Comparison of ENCODE assay signal across 15 mouse cellular contexts in genomic region chr15:81122535-81122934, GRCm38 (mm10).
A peak's percentile ranks its signal among the peaks of the same experiment; 100 is the strongest.
DNase-seq lines count a peak whose midpoint lies in the region; ATAC-seq and TF ChIP-seq lines count a peak whose summit lies in the region.
"Had no signal": no experiment of that assay in that cellular context is flagged by ENCODE, and none has a peak within 500 bp of the region (broad histone marks: within the 10 kb centered on the region; RNA-seq: fewer than 3 reads in every experiment).

No protein-coding gene starts in this region.

- ATAC-seq in embryonic facial prominence, embryonic 15.5 days (ENCODE audit: insufficient number of reproducible peaks, low FRiP score, low TSS enrichment, low read depth): peak; percentile 39; the same call in 1 of the 2 replicates
- no peak for ATAC-seq in neural tube, embryonic 11.5 days (ENCODE audit: insufficient read depth, low FRiP score, low TSS enrichment)

- no peak for TF ChIP-seq CTCF in brain, embryonic 14.5 days (IDR thresholded peaks at IDR 0.05; ENCODE audit: borderline replicate concordance, extremely low read depth, insufficient read depth, insufficient read length)

- 35% methylated on average over 4 of the region's 4 CpGs for WGBS in embryonic facial prominence, embryonic 15.5 days
- WGBS in neural tube, embryonic 11.5 days: 32% methylated on average over 4 of the region's 4 CpGs

- TF ChIP-seq POLR2A in brain, embryonic 14.5 days (IDR thresholded peaks at IDR 0.05; ENCODE audit: borderline replicate concordance, extremely low read depth, insufficient read depth, insufficient read length, poor library complexity, severe bottlenecking): no peak

- H3K9me3 ChIP-seq in embryonic facial prominence, embryonic 15.5 days (replicated peaks): no peaks in the 10 kb centered on the region
- no peaks in the 10 kb centered on the region for H3K9me3 ChIP-seq in neural tube, embryonic 11.5 days (ENCODE audit: control insufficient read depth, low read length)
- H3K9me3 ChIP-seq: G1E had no signal

- H3K4me3 ChIP-seq in embryonic facial prominence, embryonic 15.5 days (replicated peaks): no peak overlapping the region
- H3K4me3 ChIP-seq in neural tube, embryonic 11.5 days (ENCODE audit: low read depth, low read length): no peak overlapping the region
- H3K4me3 ChIP-seq: left cerebral cortex, adult 2 months had no signal

- no peak overlapping the region for H3K9ac ChIP-seq in embryonic facial prominence, embryonic 15.5 days
- no peak overlapping the region for H3K9ac ChIP-seq in neural tube, embryonic 11.5 days (ENCODE audit: low read length)

- no peaks in the 10 kb centered on the region for H3K36me3 ChIP-seq in embryonic facial prominence, embryonic 15.5 days
- no peaks in the 10 kb centered on the region for H3K36me3 ChIP-seq in neural tube, embryonic 11.5 days (ENCODE audit: control insufficient read depth, insufficient read depth, low read length)
- H3K36me3 ChIP-seq: G1E had no signal

- H3K27me3 ChIP-seq in embryonic facial prominence, embryonic 15.5 days: no peaks in the 10 kb centered on the region
- no peaks in the 10 kb centered on the region for H3K27me3 ChIP-seq in neural tube, embryonic 11.5 days (ENCODE audit: control insufficient read depth, insufficient read depth, low read length)

- H3K27ac ChIP-seq in embryonic facial prominence, embryonic 15.5 days (replicated peaks): no peak overlapping the region
- peak overlapping the region; percentile 34; the same call in 1 of the 2 replicates for H3K27ac ChIP-seq in neural tube, embryonic 11.5 days (ENCODE audit: low read depth, low read length)
- H3K27ac ChIP-seq: left cerebral cortex, adult 2 months had no signal

- peaks cover 3% of the 10 kb centered on the region; the same call in 1 of the 2 replicates for H3K4me1 ChIP-seq in embryonic facial prominence, embryonic 15.5 days
- peaks cover 10% of the 10 kb centered on the region for H3K4me1 ChIP-seq in neural tube, embryonic 11.5 days (ENCODE audit: control insufficient read depth, insufficient read depth, low read length)

- no peak overlapping the region for H3K4me2 ChIP-seq in embryonic facial prominence, embryonic 15.5 days (replicated peaks)
- H3K4me2 ChIP-seq in neural tube, embryonic 11.5 days (ENCODE audit: low read depth): no peak overlapping the region

- DNase-seq in layer of hippocampus, adult 9-11 months: peak; percentile 35
- no peak for DNase-seq in layer of hippocampus, postnatal 25 days (ENCODE audit: extremely low spot score in 1 of 2, low spot score in 1 of 2)
- peak; percentile 68 for DNase-seq in brain, embryonic 14.5 days (ENCODE audit: low read depth)
- no peak for DNase-seq in neural tube, embryonic 11.5 days (ENCODE audit: low spot score)
- no peak for DNase-seq in lung, postnatal 4 days
- no peak for DNase-seq in cerebellum, postnatal 25 days
- DNase-seq: cerebellum, adult 2 months; kidney, adult 8-10 months; kidney, postnatal 4 days; liver; lung, adult 2 months; right cerebral cortex, postnatal 4 days had no signal

Comparison
In these comparisons a context has a peak if more than half of its experiments do, and no peak if none do; other contexts are left out.
1. DNase-seq: peak in layer of hippocampus, adult 9-11 months (single experiment) and brain, embryonic 14.5 days (single experiment); none in layer of hippocampus, postnatal 25 days (0 of 2), neural tube, embryonic 11.5 days (single experiment), lung, postnatal 4 days (0 of 2) and cerebellum, postnatal 25 days (0 of 2).